Mouse (Mus musculus) embryonic fibroblast, embryonic 13.5 days (primary cell): ENCODE data around the gene Syngr3.

Experiments
- CTCF ChIP-seq: IDR thresholded peaks from 2 replicates; pipeline ENCODE4 v1.5.1; 2011; ENCODE audit warnings: mild to moderate bottlenecking, control low read depth, low read length, moderate library complexity, borderline replicate concordance; ENCODE audit not compliant: insufficient read depth
- POLR2A ChIP-seq: IDR thresholded peaks from 2 replicates; pipeline ENCODE4 v1.6.1; 2011; ENCODE audit warnings: low read depth, mild to moderate bottlenecking, control low read depth, low read length, moderate library complexity

DNA sequence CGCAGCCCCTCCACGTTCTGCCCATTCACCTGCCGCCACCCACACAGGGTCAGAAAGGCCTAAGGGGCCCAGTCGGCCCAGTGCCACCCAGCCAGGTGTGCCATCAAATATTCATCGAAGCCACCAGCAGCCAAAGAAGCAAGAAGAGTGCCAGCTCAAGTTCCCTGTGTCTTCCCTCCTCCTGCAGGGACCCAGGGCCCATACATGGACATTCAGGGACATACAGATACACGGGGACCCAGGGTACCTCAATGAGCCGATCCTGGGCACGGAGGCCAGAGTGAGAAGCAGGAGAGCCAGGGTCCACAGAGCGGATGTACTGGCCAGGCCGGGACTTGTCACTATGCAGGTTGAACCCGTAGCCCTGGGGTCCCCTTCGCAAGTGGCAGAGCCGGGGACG is 47.8 kb downstream of the Syngr3 start:
- no peak for TF ChIP-seq CTCF
- no peak for TF ChIP-seq POLR2A
